Comparison of ENCODE assay signal across 14 mouse cellular contexts in the genomic region with DNA sequence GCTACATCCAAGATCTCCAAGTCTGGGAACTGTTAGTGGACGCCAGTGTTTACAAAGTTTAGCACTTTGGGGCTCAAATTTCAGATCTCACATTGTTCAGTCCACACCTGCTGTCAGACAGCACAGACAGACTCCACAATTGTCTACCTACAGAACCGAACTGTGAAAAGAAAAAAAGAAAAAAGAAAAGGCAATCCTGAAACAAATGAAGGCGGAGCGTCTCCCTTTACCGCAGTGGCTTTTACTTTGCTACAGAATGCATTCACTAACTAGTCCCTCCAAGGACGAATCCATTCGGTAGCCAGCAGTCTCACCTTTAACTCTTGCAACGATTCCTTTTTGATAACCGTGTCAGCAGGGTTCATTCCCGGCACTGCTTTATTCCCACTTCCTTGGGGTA.
"Had no signal": no experiment of that assay in that cellular context is flagged by ENCODE, and none has a peak within 500 bp of the region (broad histone marks: within the 10 kb centered on the region; RNA-seq: fewer than 3 reads in every experiment).

No protein-coding gene starts in this region.

- H3K4me1 ChIP-seq: midbrain, embryonic 13.5 days; midbrain, embryonic 15.5 days; neural tube, embryonic 12.5 days; stomach, embryonic 15.5 days had no signal

- H3K9ac ChIP-seq: liver, postnatal 0 days; lung, embryonic 15.5 days; midbrain, embryonic 13.5 days; midbrain, embryonic 15.5 days; neural tube, embryonic 12.5 days; stomach, embryonic 15.5 days had no signal

- DNase-seq: liver, postnatal 0 days; lung, adult 2 months; lung, postnatal 36 days; right cerebral cortex, postnatal 14 days; thymus, adult 2 months; thymus, postnatal 25 days; thymus, postnatal 4 days had no signal

- H3K27me3 ChIP-seq: lung, embryonic 15.5 days; midbrain, embryonic 13.5 days; midbrain, embryonic 15.5 days; neural tube, embryonic 12.5 days; stomach, embryonic 15.5 days had no signal

- H3K27ac ChIP-seq: lung, embryonic 15.5 days; macrophage; midbrain, embryonic 13.5 days; midbrain, embryonic 15.5 days; neural tube, embryonic 12.5 days; stomach, embryonic 15.5 days; stomach, postnatal 0 days had no signal

- H3K9me3 ChIP-seq: lung, embryonic 15.5 days; midbrain, embryonic 13.5 days; midbrain, embryonic 15.5 days; neural tube, embryonic 12.5 days; stomach, embryonic 15.5 days had no signal

- H3K4me3 ChIP-seq: lung, embryonic 15.5 days; midbrain, embryonic 13.5 days; midbrain, embryonic 15.5 days; neural tube, embryonic 12.5 days; stomach, embryonic 15.5 days had no signal
